Mouse (Mus musculus) CH12.LX (cell line): ENCODE measurements around the gene Acoxl. TPM values are rescaled to one million over a fixed set of nuclear protein-coding genes. Genes with fewer than 3 reads are reported as not detected.

ENCODE experiments used
- DNase-seq: peaks from one replicate; pipeline ENCODE4 v3.0.0-alpha.2; 2013; ENCODE audit errors: extremely low read depth
- H3K27ac ChIP-seq: 2 replicates; pipeline ENCODE4 v1.5.1; 2012; ENCODE audit warnings: low read depth, mild to moderate bottlenecking, control low read depth, moderate library complexity; ENCODE audit not compliant: insufficient read depth
- H3K27me3 ChIP-seq: replicated peaks from 2 replicates; pipeline ENCODE3; 2012; ENCODE audit warnings: inconsistent platforms
- H3K36me3 ChIP-seq, 2 experiments: replicated peaks in 1 of 2; 2 replicates each; pipeline versions ENCODE3 to v1.6.1; 2012; ENCODE audit warnings: inconsistent platforms in 1 of 2, low read length in 1 of 2, mild to moderate bottlenecking in 1 of 2, mixed read lengths in 1 of 2, moderate library complexity in 1 of 2; ENCODE audit not compliant: control insufficient read depth in 1 of 2, insufficient read depth in 1 of 2
- H3K4me1 ChIP-seq, 2 experiments: 2 replicates each; pipeline ENCODE4 v1.6.1; 2012; ENCODE audit warnings: inconsistent platforms in 1 of 2, moderate library complexity in 1 of 2; ENCODE audit not compliant: insufficient read depth in 2 of 2, control insufficient read depth in 1 of 2
- H3K4me2 ChIP-seq: 2 replicates; pipeline ENCODE4 v1.6.1; 2012; ENCODE audit warnings: low read depth, mild to moderate bottlenecking, control low read depth; ENCODE audit not compliant: poor library complexity, insufficient read depth, severe bottlenecking
- H3K4me3 ChIP-seq, 3 experiments: fragments of 150-350 bp in 1 of 3; sonication (generic) in 1 of 3; replicated peaks in 1 of 3; 2 replicates each; pipeline versions ENCODE3 to v1.5.1; 2011 to 2012; ENCODE audit warnings: low read depth in 2 of 3, low read length in 2 of 3, mild to moderate bottlenecking in 2 of 3, moderate library complexity in 2 of 3, control low read depth in 1 of 3, improper control_type of control experiment in 1 of 3, inconsistent platforms in 1 of 3, mixed read lengths in 1 of 3; ENCODE audit not compliant: poor library complexity in 1 of 3
- H3K79me2 ChIP-seq: replicated peaks from 2 replicates; pipeline ENCODE4 v1.6.1; 2012; ENCODE audit warnings: mild to moderate bottlenecking, moderate library complexity; ENCODE audit not compliant: control insufficient read depth, poor library complexity, insufficient read depth, severe bottlenecking; ENCODE audit errors: extremely low read depth
- H3K9ac ChIP-seq: 2 replicates; pipeline ENCODE4 v1.6.1; 2012; ENCODE audit warnings: low read depth, mild to moderate bottlenecking, control low read depth, moderate library complexity; ENCODE audit not compliant: insufficient read depth
- H3K9me3 ChIP-seq: replicated peaks from 2 replicates; pipeline ENCODE3; 2012; ENCODE audit warnings: low read length, inconsistent platforms, mixed read lengths
- BHLHE40 ChIP-seq: IDR thresholded peaks from 2 replicates; pipeline ENCODE4 v1.6.1; 2011; ENCODE audit warnings: mild to moderate bottlenecking, low read depth, low read length, improper control_type of control experiment
- CHD1 ChIP-seq: IDR thresholded peaks from 2 replicates; pipeline ENCODE4 v1.6.1; 2012; ENCODE audit warnings: low read depth, low read length, improper control_type of control experiment, inconsistent platforms
- E2F4 ChIP-seq: IDR thresholded peaks from 2 replicates; pipeline ENCODE4 v1.6.1; 2011; ENCODE audit warnings: low read depth, low read length, improper control_type of control experiment; ENCODE audit not compliant: insufficient replicate concordance
- ELF1 ChIP-seq: IDR thresholded peaks from 2 replicates; pipeline ENCODE4 v1.6.1; 2014; ENCODE audit warnings: low read depth, mild to moderate bottlenecking, inconsistent platforms, low read length, improper control_type of control experiment
- EP300 ChIP-seq: IDR thresholded peaks from 2 replicates; pipeline ENCODE4 v1.6.1; 2011; ENCODE audit warnings: low read length, improper control_type of control experiment
- JUND ChIP-seq: conservative IDR thresholded peaks from 2 replicates; pipeline ENCODE4 v1.6.1; 2011; ENCODE audit warnings: low read depth, low read length, improper control_type of control experiment
- KAT2A ChIP-seq: IDR thresholded peaks from 2 replicates; pipeline ENCODE4 v1.6.1; 2012; ENCODE audit warnings: low read length, improper control_type of control experiment, inconsistent platforms; ENCODE audit not compliant: insufficient replicate concordance
- MAFK ChIP-seq: IDR thresholded peaks from 2 replicates; pipeline ENCODE4 v1.6.1; 2011; ENCODE audit warnings: low read length, improper control_type of control experiment; ENCODE audit not compliant: insufficient replicate concordance
- MAZ ChIP-seq: IDR thresholded peaks from 2 replicates; pipeline ENCODE4 v1.6.1; 2012; ENCODE audit warnings: low read depth, mild to moderate bottlenecking, inconsistent platforms, low read length, improper control_type of control experiment, moderate library complexity
- MEF2A ChIP-seq: IDR thresholded peaks from 2 replicates; pipeline ENCODE4 v1.6.1; 2014; ENCODE audit warnings: low read depth, mild to moderate bottlenecking, inconsistent platforms, low read length, improper control_type of control experiment, borderline replicate concordance
- MYC ChIP-seq: IDR thresholded peaks from 2 replicates; pipeline ENCODE4 v1.6.1; 2011; ENCODE audit warnings: low read depth, mild to moderate bottlenecking, improper control_type of control experiment, low read length
- NELFE ChIP-seq: IDR thresholded peaks from 2 replicates; pipeline ENCODE4 v1.6.1; 2011; ENCODE audit warnings: low read depth, low read length, improper control_type of control experiment
- PAX5 ChIP-seq: IDR thresholded peaks from 2 replicates; pipeline ENCODE4 v1.6.1; 2012; ENCODE audit warnings: low read length, inconsistent platforms, mixed read lengths
- POLR2A ChIP-seq: IDR thresholded peaks from 2 replicates; pipeline ENCODE4 v1.6.1; 2011; ENCODE audit warnings: low read depth, mild to moderate bottlenecking, improper control_type of control experiment, low read length
- POLR2AphosphoS2 ChIP-seq: IDR thresholded peaks from 2 replicates; pipeline ENCODE4 v1.6.1; 2011; ENCODE audit warnings: low read depth, low read length, improper control_type of control experiment
- SIN3A ChIP-seq: IDR thresholded peaks from 2 replicates; pipeline ENCODE4 v1.6.1; 2012; ENCODE audit warnings: low read length, improper control_type of control experiment, inconsistent platforms
- SMC3 ChIP-seq: IDR thresholded peaks from 2 replicates; pipeline ENCODE4 v1.6.1; 2011; ENCODE audit warnings: low read depth, low read length, improper control_type of control experiment
- TBP ChIP-seq: conservative IDR thresholded peaks from 2 replicates; pipeline ENCODE4 v1.6.1; 2011; ENCODE audit warnings: low read depth, low read length, improper control_type of control experiment
- UBTF ChIP-seq: IDR thresholded peaks from 2 replicates; pipeline ENCODE4 v1.6.1; 2012; ENCODE audit warnings: low read depth, mild to moderate bottlenecking, inconsistent platforms, low read length, improper control_type of control experiment, moderate library complexity
- USF2 ChIP-seq: conservative IDR thresholded peaks from 2 replicates; pipeline ENCODE4 v1.6.1; 2011; ENCODE audit warnings: low read depth, low read length, improper control_type of control experiment
- ZC3H11A ChIP-seq: IDR thresholded peaks from 2 replicates; pipeline ENCODE4 v1.6.1; 2012; ENCODE audit warnings: low read depth, mild to moderate bottlenecking, inconsistent platforms, low read length, improper control_type of control experiment
- ZMIZ1 ChIP-seq: IDR thresholded peaks from 2 replicates; pipeline ENCODE4 v1.6.1; 2012; ENCODE audit warnings: low read depth, mild to moderate bottlenecking, inconsistent platforms, low read length, improper control_type of control experiment
- ZNF384 ChIP-seq: IDR thresholded peaks from 2 replicates; pipeline ENCODE4 v1.6.1; 2012; ENCODE audit warnings: low read depth, low read length, improper control_type of control experiment, inconsistent platforms
- dilution Hi-C: fragments of 300-500 bp; cut with MboI; formaldehyde crosslinking; loops from 2 replicates; pipeline ENCODE4 v1.14.3; 2020; ENCODE audit warnings: low sequenced_read_pairs; ENCODE audit not compliant: extremely low pct_unique_long_range_greater_than_20kb, extremely low pct_ligation_motif_present
- in situ Hi-C: fragments of 300-500 bp; cut with MboI; formaldehyde crosslinking; loops from 3 replicates; pipeline ENCODE4 v1.14.3; 2019; ENCODE audit warnings: low sequenced_read_pairs, low pct_ligation_motif_present, low pct_unique_long_range_greater_than_20kb, mixed read lengths
- polyA plus RNA-seq: library from polyadenylated mRNA; unstranded; fragments of >175 nt; gene quantifications from 2 replicates; pipeline ENCODE4 v1.2.1, GENCODE M21; 2012; ENCODE audit warnings: low read depth; ENCODE audit not compliant: insufficient read length
- total RNA-seq, 2 experiments: library from RNA; depleted of rRNA; stranded (reverse); fragments of 300-350 nt in 1 of 2; fragments of >200 nt in 1 of 2; gene quantifications; 2 replicates each; pipeline ENCODE4 v1.2.3; 2012 to 2014

Acoxl gene
- total and polyA plus RNA-seq, 3 experiments: 0.25 to 0.43 TPM; not detected in 1

DNA sequence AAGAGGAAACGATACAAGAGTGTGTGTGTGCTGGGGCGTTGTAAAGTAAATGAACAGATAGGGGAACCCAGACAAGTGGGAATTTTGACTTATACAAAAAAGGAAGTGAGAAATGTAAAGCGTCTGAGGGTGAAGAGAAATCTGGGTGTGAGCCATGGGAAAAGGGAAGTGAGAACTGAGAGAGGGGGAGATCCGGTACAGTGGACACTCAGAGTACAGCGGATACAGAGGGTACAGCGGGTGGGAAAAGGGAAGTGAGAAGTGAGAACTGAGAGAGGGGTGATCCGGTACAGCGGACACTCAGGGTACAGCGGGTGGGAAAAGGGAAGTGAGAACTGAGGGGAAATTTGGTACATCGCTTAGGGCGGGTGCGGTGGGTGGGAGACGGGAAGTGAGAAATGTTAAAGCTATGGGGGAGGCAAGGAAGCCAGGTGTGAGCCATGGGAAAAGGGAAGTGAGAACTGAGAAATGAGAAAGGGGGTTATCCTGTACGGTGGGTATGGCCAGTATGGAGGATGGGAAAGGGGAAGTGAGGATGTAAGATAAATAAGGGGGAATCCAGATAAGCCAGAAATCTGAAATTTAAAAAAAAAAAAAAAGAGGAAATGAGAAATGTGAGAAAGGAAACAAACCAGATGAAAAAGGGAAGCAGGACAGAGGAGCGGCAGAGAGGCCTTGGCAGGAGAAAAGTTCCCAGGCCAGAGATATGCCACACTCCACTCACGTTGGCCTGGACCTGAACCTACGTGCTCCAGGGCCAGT lies 170.2 kb downstream of the Acoxl start (continued):
- TF ChIP-seq BHLHE40 (no peak; the same call in 1 of the 2 replicates), CHD1 (no peak), KAT2A (0 out of 2 replicates have a peak, but pooled peaks have one; percentile 38), MYC (no peak), SMC3 (no peak; the same call in 1 of the 2 replicates), E2F4 (no peak), ZC3H11A (no peak), UBTF (no peak), NELFE (0 out of 2 replicates have a peak, but pooled peaks have one; percentile 34)

DNA sequence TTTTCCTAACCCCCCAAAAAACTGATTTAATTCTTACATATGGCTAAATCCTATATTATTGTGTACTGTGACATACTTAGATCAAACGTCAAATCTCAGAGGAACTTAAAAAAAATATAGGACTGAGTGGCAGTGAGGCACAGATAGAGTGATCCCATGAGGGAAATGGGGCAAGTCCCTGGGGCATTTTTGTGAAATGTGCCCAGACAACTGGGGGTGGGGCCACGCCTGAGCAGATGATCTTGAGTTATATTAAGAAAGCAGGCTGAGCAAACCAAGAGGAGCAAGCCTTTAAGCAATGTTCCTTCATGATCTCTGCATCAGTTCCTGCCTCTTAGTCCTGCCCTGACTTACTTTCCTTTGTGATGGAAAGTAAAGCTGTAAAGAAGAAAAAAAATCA lies 175.9 kb downstream of the Acoxl start:
- no peaks in the 10 kb centered on the region for H3K36me3 ChIP-seq
- peaks cover 0 to 13% of the 10 kb centered on the region in 2 experiments; a peak in 2 of 4 replicates for H3K4me1 ChIP-seq
- in situ Hi-C loops (no loop called here), dilution Hi-C loops (no loop called here)
- H3K9ac ChIP-seq: no peak overlapping the region
- peak; percentile 74 for DNase-seq
- H3K79me2 ChIP-seq: no peaks in the 10 kb centered on the region
- H3K27me3 ChIP-seq: no peaks in the 10 kb centered on the region
- H3K4me3 ChIP-seq: no peak overlapping the region
- peaks cover 10% of the 10 kb centered on the region for H3K9me3 ChIP-seq
- no peak overlapping the region for H3K27ac ChIP-seq
- H3K4me2 ChIP-seq: no peak overlapping the region
- TF ChIP-seq SIN3A (no peak), EP300 (peak; percentile 38; the same call in 1 of the 2 replicates), ZNF384 (peak; percentile 47), BHLHE40 (peak; percentile 60), MAFK (no peak), MAZ (no peak), MEF2A (0 out of 2 replicates have a peak, but pooled peaks have one; percentile 14), ZMIZ1 (no peak), E2F4 (no peak)

DNA sequence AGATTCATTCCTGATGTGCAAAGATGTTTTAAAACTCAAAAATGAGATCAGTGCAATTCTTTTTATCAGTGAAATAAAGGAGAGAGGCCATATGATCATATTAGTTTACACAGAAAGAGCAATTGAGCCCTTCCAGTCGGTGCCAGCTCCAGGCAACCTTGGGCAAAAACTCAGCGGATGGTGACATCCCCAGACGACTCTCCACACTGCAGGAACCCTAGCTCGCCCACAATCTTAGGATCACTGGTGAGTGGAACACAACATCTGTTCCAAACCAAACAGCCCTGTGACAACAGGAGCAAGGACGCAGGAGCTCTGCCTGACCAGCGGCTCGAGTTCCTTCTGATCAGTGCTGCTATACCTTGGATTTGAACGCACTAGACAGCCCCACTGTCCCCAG lies 176.9 kb downstream of the Acoxl start:
- in situ Hi-C loops: no loop called here
- H3K36me3 ChIP-seq: no peaks in the 10 kb centered on the region
- H3K4me1 ChIP-seq: peaks cover 0 to 21% of the 10 kb centered on the region in 2 experiments; a peak in 2 of 4 replicates
- no peak for DNase-seq
- no peak overlapping the region for H3K4me3 ChIP-seq
- no peak overlapping the region for H3K9ac ChIP-seq
- peaks cover 8% of the 10 kb centered on the region for H3K9me3 ChIP-seq
- no peaks in the 10 kb centered on the region for H3K79me2 ChIP-seq
- no peaks in the 10 kb centered on the region for H3K27me3 ChIP-seq
- TF ChIP-seq ZMIZ1 (no peak), ZC3H11A (no peak), POLR2AphosphoS2 (no peak), USF2 (no peak), EP300 (no peak), SIN3A (no peak), E2F4 (no peak), ELF1 (no peak), TBP (no peak), POLR2A (no peak), PAX5 (no peak), JUND (no peak), NELFE (no peak), SMC3 (no peak)
- no peak overlapping the region for H3K27ac ChIP-seq
- no peak overlapping the region for H3K4me2 ChIP-seq
- dilution Hi-C loops: no loop called here
